Mouse (Mus musculus) heart, postnatal 36 days (tissue): Measurements from ENCODE around the gene Abi2. TPM values are rescaled to one million over a fixed set of nuclear protein-coding genes. Genes with fewer than 3 reads are reported as not detected.

Experiments used
- DNase-seq, 2 experiments: peaks; one replicate each; pipeline ENCODE4 v3.0.0; 2021 to 2022
- intact Hi-C: fragments of 180-260 bp; cut with DNase I; formaldehyde crosslinking; loops from one replicate; pipeline ENCODE4 v1.15.1; 2025
- total RNA-seq, 2 experiments: library from RNA; stranded (reverse); gene quantifications; 2 replicates each; pipeline ENCODE4 v1.2.3; 2021

Gene Abi2
- total RNA-seq, 2 experiments from 2014 or later, result 18.0 to 20.2 TPM

DNA sequence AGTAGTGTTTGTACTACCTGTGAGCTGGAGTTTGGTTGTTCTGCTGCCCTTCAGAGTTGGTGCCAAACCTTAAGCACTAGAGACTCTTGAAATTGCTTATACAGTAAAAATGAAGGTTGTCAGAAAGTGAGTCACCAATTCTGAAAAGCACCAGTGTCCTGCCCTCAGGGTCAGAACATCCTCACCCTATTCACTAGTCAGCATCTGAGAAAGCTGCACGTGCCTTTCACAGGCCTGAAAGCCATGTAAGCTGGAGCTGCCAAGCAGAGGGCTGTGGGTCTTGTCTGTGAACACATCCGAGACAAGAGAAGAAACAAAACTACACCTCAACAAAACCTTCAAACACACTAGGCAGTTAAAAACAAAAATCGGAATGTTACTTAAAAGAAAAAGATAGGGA, 76.2 kb downstream of the Abi2 start:
- intact Hi-C loops, result no loop called here
- no peak for DNase-seq

DNA sequence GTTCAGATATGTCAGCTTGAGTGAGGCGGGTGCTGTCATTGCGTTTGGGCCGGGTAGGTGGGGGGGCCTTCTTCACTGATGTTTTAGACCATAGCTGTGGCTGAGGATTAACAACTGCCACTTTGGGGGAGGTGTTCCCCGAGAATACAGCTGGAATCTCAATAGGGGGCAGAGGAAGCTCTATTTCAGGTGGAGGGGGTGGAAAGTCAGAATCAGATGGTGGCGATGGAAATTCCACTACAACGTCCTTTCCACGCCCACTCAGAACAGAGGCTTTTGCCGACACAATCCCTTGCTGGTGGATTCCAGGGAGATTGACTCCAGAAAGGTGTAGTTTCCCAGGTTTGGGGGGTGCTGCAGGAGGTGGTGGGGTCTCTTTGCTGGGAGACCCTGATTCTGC, 79.2 kb downstream of the Abi2 start:
- DNase-seq, result no peak
- intact Hi-C loops, result no loop called here

DNA sequence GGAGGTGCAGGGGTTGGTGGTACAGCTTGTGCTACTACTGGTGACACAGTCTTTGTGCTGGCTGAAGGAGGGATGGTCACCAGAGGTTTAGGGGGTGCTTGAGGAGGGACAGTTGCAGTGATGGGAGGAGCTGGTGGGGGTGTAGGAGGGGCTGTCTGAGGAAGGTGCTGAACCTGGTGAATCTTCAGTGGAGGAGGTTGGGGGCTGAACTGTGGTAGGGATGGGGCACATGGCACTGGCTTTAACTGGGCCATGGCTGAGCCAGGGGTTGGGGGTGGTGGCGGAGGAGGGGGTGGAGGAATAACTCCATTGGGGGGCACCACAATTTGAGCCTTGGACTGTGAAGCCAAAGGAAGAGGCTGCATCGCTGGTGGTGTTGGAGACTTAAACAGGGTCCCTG, 80.2 kb downstream of the Abi2 start:
- intact Hi-C loops, result no loop called here
- no peak for DNase-seq

DNA sequence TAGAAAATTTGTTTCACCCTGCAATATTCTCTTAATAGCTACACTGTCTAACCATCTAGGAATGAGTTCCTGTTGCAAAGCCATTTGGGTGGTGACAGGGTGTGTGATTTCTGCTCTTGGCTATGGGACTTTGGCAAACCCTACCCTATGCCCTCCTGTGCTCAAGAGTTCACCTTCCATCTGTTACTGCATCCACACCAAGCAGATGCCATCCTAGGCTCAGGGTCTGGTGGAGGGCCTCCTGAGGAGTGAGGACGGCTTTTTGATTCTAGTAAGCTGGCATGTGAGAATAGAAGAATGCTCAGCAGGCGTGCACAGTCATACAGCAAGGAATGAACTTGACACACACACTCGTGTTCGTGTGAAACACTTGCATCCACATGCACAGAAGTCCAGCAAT, 81.1 kb downstream of the Abi2 start:
- DNase-seq, result no peak
- intact Hi-C loops, result no loop called here

DNA sequence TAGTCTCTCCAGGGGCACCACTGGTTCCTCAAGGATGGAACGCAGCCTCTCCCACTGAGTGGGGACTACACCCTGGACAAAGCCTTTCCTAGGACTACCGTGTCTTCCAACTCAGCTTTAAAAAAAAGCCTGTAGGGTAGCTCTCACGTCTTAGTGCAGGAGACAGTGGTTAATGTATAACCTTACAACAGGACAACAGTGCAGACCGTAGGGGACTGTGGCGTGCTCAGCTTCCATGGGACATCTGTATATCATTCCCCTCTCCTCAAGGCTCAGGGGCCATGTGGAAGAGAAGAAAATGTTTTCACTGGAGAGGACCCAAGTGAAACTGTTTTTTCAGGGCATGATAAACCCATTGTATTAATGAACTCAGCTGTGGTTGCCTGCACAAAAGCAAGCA, 83.0 kb downstream of the Abi2 start:
- intact Hi-C loops, result no loop called here
- no peak for DNase-seq

DNA sequence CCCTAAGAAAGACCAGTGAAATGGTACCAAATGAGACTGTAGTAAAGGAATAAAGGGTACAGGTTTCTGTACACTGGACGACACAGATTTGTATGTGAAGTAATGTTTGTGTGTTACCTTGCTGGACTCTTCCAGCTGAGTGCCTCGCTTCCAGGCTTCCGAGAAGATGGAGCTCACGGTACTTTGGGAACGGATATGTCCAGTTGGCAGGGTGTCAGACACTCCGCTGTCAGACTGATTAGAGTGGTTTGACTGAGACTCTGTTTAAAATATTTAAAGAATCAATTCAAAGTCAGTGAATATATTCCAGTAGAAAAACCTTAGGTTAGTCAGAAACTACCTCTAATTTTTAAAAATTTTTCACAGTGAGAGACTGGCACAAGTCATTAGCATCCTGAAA, 84.0 kb downstream of the Abi2 start:
- no peak for DNase-seq
- intact Hi-C loops, result no loop called here

DNA sequence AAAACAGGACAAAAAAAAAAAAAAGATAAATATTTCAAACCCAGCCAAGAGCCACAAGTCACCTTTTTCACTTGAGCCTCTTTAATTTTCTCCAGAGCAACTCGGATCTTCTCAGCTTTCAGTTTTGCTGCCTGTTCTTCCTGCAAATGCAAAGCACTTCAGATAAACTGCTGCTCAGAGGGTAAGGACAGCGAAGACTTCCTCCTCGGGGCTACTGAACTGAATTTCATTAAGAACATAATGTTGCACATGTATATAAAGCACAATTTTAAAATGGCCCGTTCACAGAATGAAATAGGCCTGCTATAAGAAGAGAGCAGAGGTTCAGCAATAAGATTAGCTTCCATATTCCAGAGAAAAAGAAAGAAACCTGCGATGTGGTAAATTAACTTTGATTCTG, 94.0 kb downstream of the Abi2 start:
- intact Hi-C loops, result no loop called here
- DNase-seq, result no peak

DNA sequence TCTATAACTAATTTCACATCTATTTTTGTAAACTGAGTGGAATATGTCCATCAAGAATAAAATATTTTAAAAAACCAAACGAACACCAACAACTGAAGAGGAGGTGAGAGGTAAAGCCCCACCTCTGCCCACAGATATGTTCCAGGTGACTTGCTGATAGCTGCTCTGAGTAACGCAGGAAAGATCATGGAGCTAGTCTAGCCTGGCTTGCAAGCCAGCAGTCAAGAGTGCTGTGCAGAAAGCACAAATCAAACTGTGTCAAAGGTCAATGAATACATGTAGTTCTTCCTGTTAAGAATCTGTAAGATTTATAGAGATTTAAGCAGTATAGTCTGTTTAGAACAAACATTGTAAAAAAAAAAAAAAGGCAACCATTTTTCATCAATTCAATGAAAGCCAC, 101.2 kb downstream of the Abi2 start:
- DNase-seq, result no peak
- intact Hi-C loops, result no loop called here

DNA sequence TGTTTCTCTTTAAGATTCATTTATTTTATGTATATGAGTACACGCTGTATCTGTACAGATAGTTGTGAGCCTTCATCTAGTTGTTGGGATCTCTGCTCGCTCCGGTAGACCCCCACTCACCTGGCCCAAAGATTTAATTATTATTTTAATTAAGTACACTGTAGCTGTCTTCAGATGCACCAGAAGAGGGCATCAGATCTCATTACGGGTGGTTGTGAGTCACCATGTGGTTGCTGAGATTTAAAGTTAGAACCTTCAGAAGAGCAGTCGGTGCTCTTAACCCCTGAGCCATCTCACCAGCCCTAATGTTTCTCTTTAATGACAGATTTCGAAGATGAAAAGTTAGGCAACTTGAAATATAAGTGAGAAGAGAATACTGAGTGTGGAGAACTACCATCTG, 120.7 kb downstream of the Abi2 start:
- intact Hi-C loops, result no loop called here
- DNase-seq, result no peak

DNA sequence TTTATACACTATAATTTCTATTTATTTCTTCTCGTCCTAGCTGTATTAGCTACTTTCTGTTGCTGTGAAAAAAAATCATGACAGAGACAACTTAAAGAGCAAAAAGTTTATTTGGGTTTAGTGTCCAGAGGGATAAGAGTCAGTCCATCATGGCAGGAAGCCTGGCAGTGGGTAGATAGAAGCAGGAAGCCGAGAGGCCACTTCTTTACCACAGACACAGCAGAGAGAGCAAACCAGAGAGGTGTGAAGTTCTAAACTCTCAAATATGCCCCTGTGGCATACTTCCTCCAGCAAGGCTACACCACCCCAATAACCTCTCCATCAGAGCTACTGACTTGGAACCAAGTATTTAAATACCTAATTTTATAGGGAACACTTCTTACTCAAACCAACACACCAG, 121.2 kb downstream of the Abi2 start:
- DNase-seq, result no peak
- intact Hi-C loops, result no loop called here

Other genes with a start within 250 kb of the Abi2 start
- gene Nbeal1, start 229.0 kb upstream of the Abi2 start, total RNA-seq, result 10 to 100 TPM; 54.2 to 54.6 TPM
- 1 to 10 TPM; 6.8 to 7.3 TPM for gene Cyp20a1, start 66.3 kb upstream of the Abi2 start, total RNA-seq
- 100 to 1,000 TPM; 128 to 147 TPM for gene Raph1, start 157.5 kb downstream of the Abi2 start, total RNA-seq